Mouse (Mus musculus): ENCODE results near the gene Astn1. TPM values are rescaled to one million over a fixed set of nuclear protein-coding genes. Genes with fewer than 3 reads are reported as not detected.

Gene Astn1
- total RNA-seq (2021) = 1 to 10 TPM in 1 of 2 experiments, under 1 TPM in 1; 0.69 to 1.1 TPM

DNA sequence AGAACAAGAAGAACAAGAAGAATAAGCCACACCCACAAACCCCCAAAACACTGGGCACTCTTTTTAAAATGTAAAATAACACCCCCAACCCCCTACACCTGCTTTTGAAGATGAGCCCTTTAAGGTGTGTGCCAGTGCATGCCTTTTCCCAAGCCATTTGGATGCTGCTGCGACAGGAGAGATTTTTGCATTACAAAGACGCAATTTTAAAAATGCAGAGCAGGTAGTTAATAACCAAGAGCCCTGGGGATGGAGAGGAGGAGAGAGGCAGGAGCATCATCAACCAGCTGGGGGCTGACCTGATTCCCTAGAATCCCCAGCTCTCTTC lies at the start of gene Astn1:
Astn1 (plus strand) TSS at position 310 of the 328 bp plus-strand sequence.
- intact Hi-C loops (cut with DNase I) = no loop called here

DNA sequence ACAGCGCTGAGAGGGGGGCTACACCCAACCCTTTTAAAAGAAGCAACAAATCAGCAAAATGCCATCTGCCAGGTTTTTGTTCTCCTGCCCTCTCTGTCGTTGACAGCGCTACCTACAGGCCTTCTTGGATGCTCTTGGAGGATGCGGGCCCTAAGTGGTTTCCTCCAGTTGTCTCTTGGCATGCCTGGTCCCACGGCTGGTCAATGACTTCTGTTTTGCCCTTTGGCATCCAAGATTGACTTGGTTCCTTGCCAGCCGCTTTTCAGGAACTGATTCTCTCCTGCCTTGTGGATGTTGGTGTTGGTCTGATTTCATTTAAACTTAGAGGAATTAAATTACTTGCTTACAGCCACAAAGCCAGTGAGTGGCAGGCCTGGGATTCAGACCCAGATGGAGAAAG lies 38.7 kb upstream of the Astn1 start:
- intact Hi-C loops (cut with DNase I) = no loop called here
- DNase-seq = no peak

More for the DNA sequence above, at the start of gene Astn1:
- DNase-seq = no peak

DNA sequence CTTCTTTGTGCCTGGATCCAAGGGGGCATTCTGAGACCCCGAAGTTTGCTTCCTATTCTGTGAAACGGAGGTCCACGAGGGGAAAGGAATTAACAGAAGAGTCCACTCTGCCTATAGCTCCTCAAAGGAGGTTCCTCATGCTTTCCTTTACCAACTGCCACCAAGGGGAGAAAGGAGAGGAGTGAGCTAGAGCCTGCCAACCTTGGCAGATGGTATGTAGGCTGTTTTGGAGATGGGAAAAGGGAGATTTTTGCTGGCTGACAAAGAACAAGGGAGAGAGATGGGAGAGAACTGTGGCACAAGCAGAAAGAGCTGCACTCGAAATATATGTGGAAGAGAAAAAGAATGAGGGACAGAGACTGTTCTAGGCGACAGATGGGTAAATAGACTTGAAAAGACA lies 33.9 kb upstream of the Astn1 start:
- DNase-seq = no peak
- intact Hi-C loops (cut with DNase I) = no loop called here

DNA sequence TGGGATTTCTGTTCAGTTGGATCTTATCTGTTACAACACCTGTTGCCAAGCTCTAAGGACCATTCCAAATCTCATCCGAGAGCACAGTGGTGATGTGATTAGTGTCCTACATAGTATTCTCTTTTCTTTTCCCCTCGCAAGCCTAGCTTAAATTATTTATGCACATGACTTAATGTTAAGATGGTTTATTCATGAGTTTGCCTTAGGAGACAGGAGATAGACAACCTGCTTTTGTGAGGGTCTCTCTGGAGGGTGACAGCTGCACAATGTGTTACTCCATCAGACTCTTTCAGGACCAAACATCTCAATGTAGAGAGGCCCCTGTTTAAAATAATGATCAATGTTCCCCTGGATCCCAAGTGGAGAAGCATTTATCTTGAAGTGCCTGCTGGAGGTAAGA lies 33.2 kb upstream of the Astn1 start:
- DNase-seq = no peak
- intact Hi-C loops (cut with DNase I) = no loop called here

DNA sequence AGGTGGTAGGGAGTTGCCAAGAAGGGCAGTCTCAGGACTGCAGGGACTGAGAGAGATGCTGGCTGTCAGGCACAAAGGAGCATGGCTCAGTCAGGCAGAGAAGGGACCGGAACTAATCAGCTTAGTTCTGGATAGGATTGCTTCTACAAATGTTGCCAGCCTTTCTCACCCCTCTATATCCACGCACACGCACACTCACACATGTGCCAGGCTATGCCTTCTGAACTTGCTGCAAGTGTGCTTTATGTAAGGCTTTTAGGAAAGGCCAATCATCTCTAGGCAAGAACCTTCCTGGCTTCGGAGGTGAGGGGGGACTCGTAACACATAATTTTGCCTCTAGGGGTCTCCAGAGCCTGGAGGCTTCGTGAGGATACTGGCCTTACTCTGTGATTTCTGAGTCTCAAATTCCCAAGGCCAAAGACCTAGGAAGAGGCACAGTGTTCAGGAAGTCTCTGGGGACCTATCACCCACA lies 18.8 kb upstream of the Astn1 start:
- no peak for DNase-seq
- intact Hi-C loops (cut with DNase I) = no loop called here

DNA sequence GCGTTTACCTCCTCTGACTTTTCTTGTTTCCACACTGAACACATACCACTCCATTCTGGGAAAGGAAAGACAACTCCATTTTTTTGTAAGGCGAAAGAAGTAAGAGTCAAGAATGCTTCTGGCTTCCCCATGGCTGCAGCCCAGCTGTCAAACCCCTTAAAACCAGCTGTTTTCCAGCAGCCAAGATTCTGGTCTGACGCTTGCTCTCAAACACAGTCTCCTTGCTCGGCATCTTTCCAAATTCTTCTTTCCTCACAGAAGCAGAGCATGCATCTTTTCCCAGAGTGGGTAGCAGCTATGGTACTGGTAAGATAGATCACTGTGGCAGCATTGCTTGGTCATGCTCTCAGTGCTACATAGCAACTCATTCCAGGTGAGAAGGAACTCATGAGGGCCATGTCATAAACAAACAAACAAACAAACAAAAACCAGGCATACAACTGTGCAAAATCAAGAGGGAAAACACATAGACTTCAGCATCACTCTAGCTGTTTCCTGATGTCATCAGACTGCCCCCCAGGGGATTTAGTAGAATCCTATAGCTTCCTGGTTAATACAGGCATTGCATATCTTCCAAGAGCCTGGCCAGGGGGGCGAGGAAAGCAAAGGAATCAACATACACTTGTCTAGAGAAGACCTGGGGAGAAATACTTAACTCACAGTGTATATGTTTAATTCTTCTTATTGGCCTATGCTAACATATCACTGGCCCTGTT lies 8.3 kb upstream of the Astn1 start:
- DNase-seq = no peak
- intact Hi-C loops (cut with DNase I) = no loop called here

DNA sequence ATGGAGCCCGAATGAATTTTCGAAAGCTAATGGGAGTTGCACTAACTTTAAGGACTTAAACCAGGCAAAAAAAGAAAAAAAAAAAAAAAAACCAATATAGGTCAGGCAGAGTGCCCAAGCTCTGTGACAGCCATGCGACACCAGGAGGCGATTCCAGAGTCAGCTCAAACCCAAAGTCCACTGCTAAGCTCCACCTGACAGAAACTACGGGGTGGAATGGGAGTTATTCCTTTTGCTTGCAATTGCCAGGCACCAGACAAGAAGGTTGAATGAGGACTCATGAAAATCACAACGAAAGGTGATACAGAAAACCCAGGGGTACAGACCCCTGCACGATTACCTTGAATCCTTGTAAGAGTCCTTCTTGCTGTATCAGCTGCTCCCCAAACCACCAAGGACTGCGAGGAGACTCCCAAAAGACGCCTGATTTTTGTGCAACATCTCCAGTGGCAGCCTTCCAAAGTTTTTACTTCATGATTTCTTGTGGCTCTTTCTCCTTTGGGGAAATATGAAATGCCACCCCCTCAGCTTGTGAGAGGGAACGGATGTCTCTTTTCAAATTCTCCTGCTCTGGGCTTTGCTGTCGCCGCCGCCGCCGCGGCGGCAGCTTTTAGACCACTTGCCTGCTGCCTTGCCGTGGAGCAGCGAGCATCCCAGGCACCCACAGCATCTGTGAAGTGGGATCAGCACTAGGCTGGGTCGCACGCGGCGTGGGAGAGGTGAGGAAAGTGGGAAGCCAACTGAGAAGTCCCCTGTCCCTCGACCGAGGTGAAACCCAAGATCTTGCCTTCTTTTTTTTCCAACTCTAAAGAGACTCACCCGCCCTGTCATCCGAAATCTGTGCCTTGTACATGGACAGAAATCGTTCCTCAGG lies 6.7 kb upstream of the Astn1 start:
- peak in 1 of 2 experiments; percentile 2 for DNase-seq
- intact Hi-C loops (cut with DNase I) = no loop called here

DNA sequence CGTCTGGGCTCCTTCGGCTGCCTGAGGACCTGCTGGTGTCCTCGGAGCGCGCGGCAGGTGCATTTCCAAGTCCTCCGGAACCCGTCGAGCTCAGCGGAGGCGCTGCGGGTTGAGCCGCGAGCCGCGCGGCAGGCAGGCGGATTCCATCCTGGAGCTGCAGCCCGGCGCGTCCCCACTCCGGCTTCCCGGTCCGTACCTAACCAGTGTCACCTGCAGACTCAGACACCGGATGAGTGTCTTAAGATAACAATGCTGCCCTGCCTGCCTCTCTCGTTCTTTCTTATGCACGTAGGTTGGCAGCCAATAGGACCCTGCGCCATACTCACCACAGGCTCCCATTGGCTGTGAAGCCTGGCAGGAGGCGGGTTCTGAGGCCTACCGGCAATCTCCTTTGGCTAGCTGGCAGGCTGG lies 6.0 kb upstream of the Astn1 start, which contains the start of gene Brinp2:
Brinp2 (minus strand) TSS at position 276 of the 411 bp plus-strand sequence.
- intact Hi-C loops (cut with DNase I) = no loop called here
- peak; percentile 57 to 61 for DNase-seq

DNA sequence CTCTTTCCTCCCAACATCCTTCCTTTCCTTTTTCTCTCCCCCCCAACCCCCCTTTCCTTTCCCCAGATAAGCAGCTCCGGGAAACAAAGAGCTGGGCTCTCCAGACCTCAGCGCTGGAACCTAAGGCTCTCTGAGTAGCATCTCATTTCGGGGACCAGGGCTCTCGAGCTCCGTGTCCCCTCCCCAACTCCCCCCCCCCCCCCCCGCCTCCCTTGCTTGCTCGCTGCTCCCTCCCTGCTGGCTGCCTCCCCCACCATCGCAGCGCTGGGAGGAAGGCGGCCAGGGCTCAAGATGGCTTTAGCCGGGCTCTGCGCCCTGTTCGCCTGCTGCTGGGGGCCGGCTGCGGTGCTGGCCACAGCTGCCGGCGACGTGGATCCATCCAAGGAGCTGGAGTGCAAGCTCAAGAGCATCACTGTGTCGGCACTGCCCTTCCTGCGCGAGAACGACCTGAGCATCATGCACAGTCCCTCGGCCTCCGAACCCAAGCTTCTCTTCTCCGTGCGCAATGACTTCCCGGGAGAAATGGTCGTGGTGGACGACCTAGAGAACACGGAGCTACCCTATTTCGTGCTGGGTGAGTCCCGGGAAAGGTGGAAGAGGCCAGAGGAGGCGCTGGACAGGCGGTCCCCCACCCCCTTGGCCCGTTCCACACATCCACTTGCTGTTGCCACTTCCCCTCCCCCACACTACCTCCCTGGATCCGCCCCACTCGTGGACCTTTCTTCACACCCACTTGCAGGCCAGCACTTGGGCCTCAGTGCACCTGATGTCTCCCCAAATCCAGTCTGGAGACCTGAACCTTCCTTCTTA lies 424 bp downstream of the Astn1 start:
- no peak for DNase-seq
- intact Hi-C loops (cut with DNase I) = no loop called here

DNA sequence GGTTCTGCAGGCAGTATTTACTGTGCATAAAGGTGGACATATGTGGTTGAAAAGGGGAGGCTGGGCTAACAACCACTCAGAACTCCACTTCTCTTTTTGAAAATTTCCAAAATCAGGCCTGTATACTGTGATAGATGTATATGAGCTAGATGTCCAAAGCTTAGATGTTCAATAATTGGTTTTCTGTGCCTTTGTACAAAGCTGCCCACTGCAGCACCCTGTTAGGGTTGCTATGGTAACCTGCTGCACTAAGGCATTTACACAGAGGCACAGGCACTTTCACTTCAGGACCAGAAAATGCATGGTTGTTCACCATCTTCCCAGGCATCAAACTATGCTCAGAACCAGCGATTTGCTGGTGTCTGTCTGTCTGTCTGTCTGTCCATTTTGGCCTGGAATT lies 2.4 kb downstream of the Astn1 start:
- no peak for DNase-seq
- intact Hi-C loops (cut with DNase I) = no loop called here

DNA sequence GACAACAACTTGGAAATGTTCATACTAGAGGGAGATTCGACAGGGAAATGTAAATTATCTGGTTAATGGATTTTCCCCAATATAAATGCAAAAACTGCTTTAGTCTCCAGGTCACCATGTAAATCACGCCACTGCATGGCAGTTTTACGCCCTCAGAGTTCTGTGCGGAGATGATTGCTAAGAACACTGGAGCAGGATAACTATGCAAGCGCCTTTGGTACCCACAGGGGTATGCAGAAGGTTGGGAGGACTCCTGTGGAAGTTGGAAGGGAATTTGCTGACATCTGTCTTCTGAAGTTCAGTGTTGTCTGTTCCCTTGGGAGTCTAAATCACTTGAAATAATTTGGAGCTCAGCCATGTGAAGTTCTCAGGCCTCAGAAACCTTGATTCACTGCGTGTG lies 20.2 kb downstream of the Astn1 start:
- intact Hi-C loops (cut with DNase I) = no loop called here
- DNase-seq = no peak

DNA sequence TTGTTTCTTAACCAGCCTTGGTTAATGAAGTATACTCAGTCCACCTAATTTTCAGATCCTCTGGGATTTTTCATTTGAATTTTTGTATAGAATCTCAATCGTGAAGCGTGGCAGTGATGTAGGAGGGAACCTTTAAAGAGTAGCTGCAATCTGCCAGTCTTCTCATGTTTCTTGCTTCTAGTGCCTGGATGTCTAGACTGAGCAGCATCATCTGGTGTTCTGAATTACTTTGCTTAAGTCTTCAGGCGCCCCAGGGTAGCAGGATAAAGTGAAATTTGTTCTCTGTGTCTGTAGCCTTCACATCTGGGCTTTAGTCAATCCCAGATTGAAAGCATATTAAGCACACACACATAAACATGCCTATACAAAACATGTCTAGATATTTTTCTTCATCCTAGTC lies 21.1 kb downstream of the Astn1 start:
- DNase-seq = no peak
- intact Hi-C loops (cut with DNase I) = no loop called here

DNA sequence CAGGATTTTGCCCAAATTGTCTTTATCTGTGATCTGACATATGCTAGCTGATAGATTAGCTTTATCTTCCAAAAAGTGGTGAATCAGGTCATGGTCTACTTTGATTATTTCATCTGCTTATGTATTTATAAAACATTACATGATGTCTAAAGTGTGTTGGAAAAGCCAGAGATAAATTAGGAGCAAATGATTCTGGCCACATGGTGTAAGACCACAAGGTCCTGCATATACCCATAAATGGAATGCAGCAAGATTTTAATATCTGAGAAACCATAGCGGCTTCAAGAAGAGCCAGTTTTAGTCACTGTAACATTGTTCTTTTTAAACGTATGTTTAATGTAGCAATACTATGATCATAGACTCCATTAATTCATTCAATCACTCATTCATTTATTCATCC lies 23.2 kb downstream of the Astn1 start:
- DNase-seq = no peak
- intact Hi-C loops (cut with DNase I) = no loop called here

DNA sequence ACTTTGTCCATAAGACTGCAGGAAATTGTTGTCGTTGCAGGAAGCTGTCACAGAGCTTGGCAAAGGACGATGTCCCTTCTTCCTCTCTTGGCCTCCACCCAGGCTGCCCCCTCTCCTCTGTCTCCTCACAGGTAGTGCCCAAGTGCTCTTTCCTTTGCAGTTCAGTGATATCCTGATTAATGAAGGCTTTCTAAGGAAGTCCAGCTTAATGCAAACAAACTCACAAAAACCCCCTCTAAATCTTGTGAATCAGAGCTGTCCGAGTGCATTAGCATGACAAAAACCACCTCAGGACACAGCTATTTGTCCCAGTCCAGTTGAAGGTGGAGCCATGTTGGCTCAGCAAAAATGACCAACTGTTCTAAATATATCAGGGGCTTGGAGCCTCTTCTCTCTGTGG lies 24.7 kb downstream of the Astn1 start:
- intact Hi-C loops (cut with DNase I) = no loop called here

DNA sequence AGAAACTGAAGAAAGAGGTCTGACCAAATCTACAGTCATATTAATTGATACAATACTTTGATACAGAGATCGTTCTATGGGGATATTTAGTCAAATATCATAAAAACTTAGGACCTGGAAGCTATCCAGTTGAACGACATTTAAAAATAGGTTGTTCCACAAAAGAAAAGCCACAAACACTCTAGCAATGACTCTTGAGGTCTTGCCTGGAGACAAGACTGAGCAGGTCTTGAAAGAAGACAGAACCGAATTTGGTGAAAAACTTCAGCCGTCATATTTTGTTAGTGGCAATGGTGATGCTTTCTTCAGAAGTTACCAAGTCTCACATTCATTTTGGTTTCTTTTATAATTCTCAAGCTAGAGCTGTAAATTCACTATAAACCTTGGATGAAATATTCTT lies 26.9 kb downstream of the Astn1 start:
- intact Hi-C loops (cut with DNase I) = no loop called here

More for the DNA sequence above, 24.7 kb downstream of the Astn1 start:
- DNase-seq = no peak

DNA sequence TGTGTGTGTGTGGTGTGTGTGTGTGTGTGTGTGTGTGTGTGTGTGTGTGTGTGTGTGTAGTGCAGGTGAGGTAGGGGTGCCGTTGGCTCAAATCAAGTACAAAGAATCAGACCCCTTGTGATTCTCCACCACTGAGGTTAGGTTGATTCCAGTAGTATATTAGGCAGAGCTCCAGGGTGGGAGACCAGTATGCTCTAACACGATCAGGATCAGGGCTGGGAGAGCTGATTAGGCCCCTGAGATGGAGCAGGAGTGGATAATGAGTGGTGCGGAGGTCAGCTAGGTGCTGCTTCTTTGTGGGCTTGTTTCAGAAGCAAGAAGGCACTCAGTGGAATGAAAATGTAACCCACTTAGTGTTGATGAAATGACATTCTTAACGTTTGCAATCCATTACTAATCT lies 28.6 kb downstream of the Astn1 start:
- no peak for DNase-seq
- intact Hi-C loops (cut with DNase I) = no loop called here

More for the DNA sequence above, 26.9 kb downstream of the Astn1 start:
- no peak for DNase-seq

DNA sequence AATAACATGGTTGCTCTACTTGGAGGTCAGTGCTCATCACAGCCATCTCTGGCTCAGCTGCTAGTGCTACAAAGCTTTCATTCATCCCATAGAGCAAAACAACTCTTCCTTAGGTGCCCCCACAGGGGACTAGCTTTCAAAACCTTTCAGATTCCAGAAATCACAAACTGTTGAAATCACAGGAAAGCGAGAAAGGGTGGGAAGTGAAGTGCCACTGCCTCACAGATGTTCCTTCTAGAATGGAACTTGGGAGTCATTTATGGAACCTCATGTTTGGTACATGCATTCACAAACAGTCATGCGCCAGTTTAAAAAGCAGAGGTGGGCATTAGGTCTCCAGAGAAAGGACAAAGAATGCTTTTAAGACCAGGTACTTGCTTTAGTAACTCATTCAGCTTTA lies 35.0 kb downstream of the Astn1 start:
- intact Hi-C loops (cut with DNase I) = no loop called here
- DNase-seq = no peak

DNA sequence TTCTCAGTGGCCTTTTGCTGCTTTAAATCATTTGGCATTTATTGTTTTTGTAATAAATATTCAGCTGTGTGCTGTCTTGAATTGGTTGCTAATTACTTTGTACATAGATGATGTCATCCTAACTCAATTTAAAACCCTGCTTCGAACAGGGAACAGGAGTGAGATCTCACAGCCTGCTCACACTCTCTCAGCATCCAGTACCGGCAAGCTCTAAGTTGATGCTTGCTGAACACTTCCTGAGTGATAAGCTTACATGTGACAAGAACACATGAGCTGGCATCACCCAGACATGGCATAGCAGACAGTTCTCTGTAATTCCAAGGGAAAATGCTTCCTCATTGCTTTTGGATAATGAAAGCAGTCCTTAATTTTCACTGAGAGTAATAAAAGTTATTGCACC lies 38.8 kb downstream of the Astn1 start:
- intact Hi-C loops (cut with DNase I) = no loop called here
- DNase-seq = no peak

DNA sequence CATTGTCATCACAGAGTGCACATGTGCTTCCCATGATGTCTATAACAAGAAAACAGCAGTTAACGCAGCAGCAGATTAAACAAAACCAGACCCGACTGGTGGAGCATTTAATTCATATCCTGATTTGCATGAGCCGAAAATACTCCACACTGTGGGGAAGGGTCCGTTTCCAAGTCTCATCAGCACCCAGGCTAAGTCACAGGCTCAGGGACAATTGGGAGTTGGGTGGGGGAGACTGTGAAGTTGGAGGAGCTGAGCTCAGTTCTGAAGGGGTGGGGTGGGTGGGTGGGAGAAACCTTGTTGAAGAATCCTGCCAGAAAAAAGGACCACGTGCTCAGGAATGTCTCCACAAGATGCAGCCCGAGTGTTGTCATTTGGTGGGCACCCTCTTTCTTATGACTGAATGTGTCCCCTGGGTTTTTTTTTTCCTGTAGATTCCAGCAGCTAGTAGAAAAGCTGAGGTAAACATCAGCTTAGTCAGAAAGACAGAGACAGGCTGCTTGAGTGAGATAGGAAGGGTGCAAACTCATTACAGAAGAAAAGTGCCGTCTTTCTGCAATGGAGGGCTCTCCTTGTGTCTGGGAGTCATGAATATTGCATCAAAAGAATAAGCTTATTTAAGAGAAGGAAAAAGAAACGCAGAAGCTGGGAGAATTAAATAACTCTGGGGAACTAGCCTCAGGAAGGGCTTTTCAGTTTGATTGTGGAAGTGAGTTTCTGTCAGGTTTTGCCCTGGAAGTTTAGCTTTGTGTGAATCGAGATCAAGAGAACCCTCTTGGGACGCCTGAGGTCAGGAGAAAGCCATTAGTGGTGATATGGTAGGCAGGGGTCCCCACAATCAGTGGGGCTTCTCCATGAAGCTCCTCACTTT lies 44.1 kb downstream of the Astn1 start:
- DNase-seq = no peak
- intact Hi-C loops (cut with DNase I) = no loop called here

DNA sequence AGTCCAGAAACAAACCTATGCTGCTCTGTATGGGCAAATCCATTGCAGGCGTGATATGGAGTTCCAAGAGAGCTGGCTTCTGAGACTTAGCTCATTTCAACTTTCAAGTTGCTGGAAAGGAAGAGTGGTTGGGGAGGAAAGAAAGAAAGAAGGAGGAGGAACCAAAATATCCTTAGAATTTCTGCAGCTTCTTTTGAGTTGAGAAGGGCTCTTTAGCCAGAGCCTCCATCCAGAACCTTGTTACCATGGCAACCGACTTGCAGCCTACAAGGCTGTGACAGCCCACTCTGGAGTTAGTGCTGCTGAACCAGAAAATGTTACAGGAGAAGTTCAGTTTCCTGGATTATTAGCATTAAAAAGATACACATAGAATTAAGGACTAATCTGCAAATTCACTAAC lies 46.1 kb downstream of the Astn1 start:
- no peak for DNase-seq

More for the DNA sequence above, 46.1 kb downstream of the Astn1 start:
- intact Hi-C loops (cut with DNase I) = no loop called here

Measured in heart, postnatal 36 days (tissue).